ENCODE assay signal across 20 mouse cellular contexts in the genomic region with DNA sequence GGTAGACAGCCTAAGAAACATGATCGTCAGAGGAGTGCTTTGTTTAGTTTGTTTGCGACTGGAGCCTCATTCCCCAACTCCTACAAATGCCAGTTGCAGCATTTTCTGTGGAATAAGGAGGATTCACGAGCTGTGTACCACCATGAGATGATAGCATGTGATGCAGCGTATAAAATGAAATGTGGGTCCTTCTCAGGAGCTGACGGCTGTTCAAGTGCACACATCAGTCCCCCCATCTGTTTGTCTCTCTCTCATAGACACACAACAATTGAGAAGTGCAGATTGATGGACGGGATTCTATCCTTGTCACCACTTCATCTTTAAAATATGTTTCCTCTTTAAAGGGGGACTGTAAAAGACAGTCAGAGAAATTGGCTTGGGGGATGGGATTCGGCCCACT. TPM values are rescaled to one million over a fixed set of nuclear protein-coding genes. Genes with fewer than 3 reads are reported as not detected.
DNase-seq lines count a peak whose midpoint lies in the region; ATAC-seq and TF ChIP-seq lines count a peak whose summit lies in the region.
"Had no signal": no experiment of that assay in that cellular context is flagged by ENCODE, and none has a peak within 500 bp of the region (broad histone marks: within the 10 kb centered on the region; RNA-seq: fewer than 3 reads in every experiment).

No protein-coding gene starts in this region.

- no peak for TF ChIP-seq EP300 in stomach, postnatal 0 days (optimal IDR thresholded peaks at IDR 0.05)

- peak overlapping the region; percentile 43; the same call in 1 of the 2 replicates for H3K27ac ChIP-seq in heart, embryonic 10.5 days
- H3K27ac ChIP-seq in midbrain, embryonic 12.5 days (replicated peaks) = peak overlapping the region; percentile 69
- peak overlapping the region; percentile 18; the same call in 1 of the 2 replicates for H3K27ac ChIP-seq in neural tube, embryonic 14.5 days (ENCODE audit: low read depth, low read length)
- no peak overlapping the region for H3K27ac ChIP-seq in stomach, postnatal 0 days (replicated peaks)

- no peak overlapping the region; the same call in 1 of the 2 replicates for H3K4me2 ChIP-seq in midbrain, embryonic 12.5 days (replicated peaks)
- H3K4me2 ChIP-seq in neural tube, embryonic 14.5 days (ENCODE audit: low read depth, low read length) = no peak overlapping the region
- no peak overlapping the region for H3K4me2 ChIP-seq in stomach, postnatal 0 days (replicated peaks; ENCODE audit: low read depth)
- H3K4me2 ChIP-seq: heart, embryonic 12.5 days had no signal

- TF ChIP-seq CTCF in stomach, postnatal 0 days (IDR thresholded peaks at IDR 0.05; ENCODE audit: low read depth) = no peak

- H3K4me3 ChIP-seq in heart, embryonic 10.5 days = no peak overlapping the region
- H3K4me3 ChIP-seq in midbrain, embryonic 12.5 days = no peak overlapping the region
- H3K4me3 ChIP-seq in neural tube, embryonic 14.5 days (ENCODE audit: low read depth, low read length) = no peak overlapping the region
- H3K4me3 ChIP-seq in stomach, postnatal 0 days (ENCODE audit: low read depth, low read length) = no peak overlapping the region
- H3K4me3 ChIP-seq: heart, embryonic 12.5 days had no signal

- no peaks in the 10 kb centered on the region for H3K27me3 ChIP-seq in heart, embryonic 10.5 days (ENCODE audit: insufficient read depth, poor library complexity, severe bottlenecking)
- H3K27me3 ChIP-seq in midbrain, embryonic 12.5 days = no peaks in the 10 kb centered on the region
- H3K27me3 ChIP-seq in neural tube, embryonic 14.5 days (ENCODE audit: control insufficient read depth, insufficient read depth, low read length) = no peaks in the 10 kb centered on the region
- H3K27me3 ChIP-seq in stomach, postnatal 0 days (ENCODE audit: control insufficient read depth, insufficient read depth, low read length) = no peaks in the 10 kb centered on the region
- H3K27me3 ChIP-seq: heart, embryonic 12.5 days had no signal

- 47% methylated on average over 7 of the region's 7 CpGs for WGBS in heart, embryonic 10.5 days
- 67% methylated on average over 7 of the region's 7 CpGs for WGBS in midbrain, embryonic 12.5 days
- 48% methylated on average over 7 of the region's 7 CpGs for WGBS in neural tube, embryonic 14.5 days
- WGBS in stomach, postnatal 0 days = 81% methylated on average over 7 of the region's 7 CpGs

- no peak for ATAC-seq in midbrain, embryonic 12.5 days (ENCODE audit: low FRiP score, low read depth)
- peak; percentile 60; the same call in 1 of the 2 replicates for ATAC-seq in neural tube, embryonic 14.5 days (ENCODE audit: low read depth)
- no peak for ATAC-seq in stomach, postnatal 0 days (ENCODE audit: low FRiP score, low TSS enrichment)
- ATAC-seq: intestine, embryonic 16.5 days; lung, postnatal 0 days had no signal

- peaks cover 63% of the 10 kb centered on the region for H3K4me1 ChIP-seq in heart, embryonic 10.5 days
- peaks cover 28% of the 10 kb centered on the region for H3K4me1 ChIP-seq in midbrain, embryonic 12.5 days
- H3K4me1 ChIP-seq in neural tube, embryonic 14.5 days (ENCODE audit: control insufficient read depth, insufficient read depth, low read length) = peaks cover 31% of the 10 kb centered on the region
- no peaks in the 10 kb centered on the region for H3K4me1 ChIP-seq in stomach, postnatal 0 days (replicated peaks; ENCODE audit: control insufficient read depth, insufficient read depth)

- H3K9me3 ChIP-seq in heart, embryonic 10.5 days = no peaks in the 10 kb centered on the region
- H3K9me3 ChIP-seq in midbrain, embryonic 12.5 days = no peaks in the 10 kb centered on the region
- no peaks in the 10 kb centered on the region for H3K9me3 ChIP-seq in neural tube, embryonic 14.5 days (ENCODE audit: control insufficient read depth, low read length)
- no peaks in the 10 kb centered on the region for H3K9me3 ChIP-seq in stomach, postnatal 0 days (ENCODE audit: control insufficient read depth, low read length)
- H3K9me3 ChIP-seq: heart, embryonic 12.5 days had no signal

- no peaks in the 10 kb centered on the region for H3K36me3 ChIP-seq in heart, embryonic 10.5 days
- no peaks in the 10 kb centered on the region for H3K36me3 ChIP-seq in midbrain, embryonic 12.5 days
- H3K36me3 ChIP-seq in neural tube, embryonic 14.5 days (ENCODE audit: control insufficient read depth, insufficient read depth, low read length) = no peaks in the 10 kb centered on the region
- no peaks in the 10 kb centered on the region for H3K36me3 ChIP-seq in stomach, postnatal 0 days (ENCODE audit: control insufficient read depth, insufficient read depth, low read length)
- H3K36me3 ChIP-seq: heart, embryonic 12.5 days had no signal

- no peak overlapping the region for H3K9ac ChIP-seq in midbrain, embryonic 12.5 days (replicated peaks)
- no peak overlapping the region for H3K9ac ChIP-seq in neural tube, embryonic 14.5 days (replicated peaks; ENCODE audit: low read depth, low read length)
- H3K9ac ChIP-seq in stomach, postnatal 0 days (ENCODE audit: low read length) = no peak overlapping the region
- H3K9ac ChIP-seq: heart, embryonic 12.5 days had no signal

- DNase-seq in heart, embryonic 10.5 days (ENCODE audit: low spot score) = peak; percentile 47
- DNase-seq in heart, adult 9 months (ENCODE audit: low spot score in 2 of 2) = no peak
- DNase-seq in layer of hippocampus, adult 11-12 months (ENCODE audit: low spot score) = peak; percentile 2
- no peak for DNase-seq in layer of hippocampus, postnatal 14 days (ENCODE audit: low spot score in 2 of 2)
- DNase-seq in gastrocnemius, postnatal 25 days = no peak
- DNase-seq in stomach, postnatal 0 days (ENCODE audit: low spot score) = no peak
- DNase-seq: adrenal gland, postnatal 25 days; B cell, adult 2 months; cerebellum, adult 11-12 months; cerebellum, postnatal 25 days; embryo, embryonic 11 days; gastrocnemius, postnatal 10 days; heart, postnatal 36 days; liver; right cerebral cortex, postnatal 14 days had no signal

RNA-seq across cellular contexts. Expression of a gene that starts 12.1 kb away (rescaled TPM):
- polyA plus RNA-seq in heart, embryonic 10.5 days (2016; fragmentation: Nextera tagmentation; extraction: Ambion mirVana) = 7.3 and 9.6 TPM in 2 replicates
- total RNA-seq in layer of hippocampus, postnatal 14 days (2021) = 10 to 100 TPM; 15.1 to 16.5 TPM
- 12.5 and 12.8 TPM in 2 replicates for polyA plus RNA-seq in midbrain, embryonic 12.5 days (2016; fragmentation: Nextera tagmentation; extraction: Ambion mirVana)
- 12.7 and 13.2 TPM in 2 replicates for polyA plus RNA-seq in neural tube, embryonic 14.5 days (2014; fragmentation: Nextera tagmentation; extraction: Ambion mirVana)
- 1 to 10 TPM; 2.1 to 3.2 TPM for total RNA-seq in gastrocnemius, postnatal 25 days (2021)
- 4.0 and 4.3 TPM in 2 replicates for polyA plus RNA-seq in stomach, postnatal 0 days (2015; fragmentation: Nextera tagmentation; extraction: Ambion mirVana)

Comparison
In these comparisons a context has a peak if more than half of its experiments do, and no peak if none do; other contexts are left out.
1. DNase-seq: peak in heart, embryonic 10.5 days (single experiment) and layer of hippocampus, adult 11-12 months (single experiment); none in heart, adult 9 months (0 of 2), layer of hippocampus, postnatal 14 days (0 of 2), gastrocnemius, postnatal 25 days (single experiment) and stomach, postnatal 0 days (single experiment).